In the genomic region with DNA sequence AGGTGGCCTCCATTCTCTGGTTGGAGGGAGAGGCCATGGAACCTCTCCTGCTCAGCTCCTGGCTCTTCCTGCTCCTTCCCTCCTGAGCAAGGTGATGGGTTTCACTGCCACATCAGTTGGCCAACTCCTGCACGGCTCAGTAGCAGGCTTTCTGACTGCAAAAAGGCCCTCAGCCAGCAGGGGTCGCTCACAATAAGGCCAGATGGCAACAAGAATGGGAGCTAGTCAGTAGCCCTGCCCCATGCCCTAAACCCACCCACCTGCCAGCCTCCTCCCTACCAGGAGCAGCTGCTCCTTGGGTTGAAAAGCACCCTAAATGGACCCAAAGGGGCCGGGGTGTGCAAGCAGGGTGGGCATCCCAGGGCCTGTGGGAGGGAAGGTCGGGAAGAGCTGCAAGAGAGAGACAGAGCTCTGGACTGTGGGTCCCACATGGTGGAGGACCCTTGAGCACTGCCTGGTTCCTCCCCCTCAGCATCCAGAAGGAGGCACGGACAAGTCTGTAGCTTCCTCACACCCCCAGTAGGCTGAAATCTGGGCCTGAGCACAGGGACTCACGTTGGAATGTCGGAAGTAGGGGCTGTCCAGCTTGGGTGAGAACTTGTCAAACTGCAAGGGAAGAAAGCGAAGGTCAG, we compare ENCODE assay signal across 9 mouse cellular contexts. TPM values are rescaled to one million over a fixed set of nuclear protein-coding genes. Genes with fewer than 3 reads are reported as not detected.
DNase-seq lines count a peak whose midpoint lies in the region; ATAC-seq and TF ChIP-seq lines count a peak whose summit lies in the region.
"Had no signal": no experiment of that assay in that cellular context is flagged by ENCODE, and none has a peak within 500 bp of the region (broad histone marks: within the 10 kb centered on the region; RNA-seq: fewer than 3 reads in every experiment).

No protein-coding gene starts in this region.

- no peak overlapping the region for H3K4me2 ChIP-seq in limb, embryonic 13.5 days (replicated peaks)
- no peak overlapping the region for H3K4me2 ChIP-seq in midbrain, embryonic 15.5 days

- ATAC-seq in limb, embryonic 13.5 days (ENCODE audit: low FRiP score, low read depth) = 0 out of 2 replicates have a peak, but pooled peaks have one; percentile 9
- ATAC-seq in midbrain, embryonic 15.5 days (replicated peaks) = peak; percentile 21; the same call in 1 of the 2 replicates

- H3K4me3 ChIP-seq in kidney, adult 2 months (ENCODE audit: insufficient read depth, low read depth, low read length) = no peak overlapping the region
- no peak overlapping the region for H3K4me3 ChIP-seq in limb, embryonic 13.5 days
- no peak overlapping the region for H3K4me3 ChIP-seq in midbrain, embryonic 15.5 days
- H3K4me3 ChIP-seq: megakaryocyte, embryonic 14.5 days had no signal

- H3K36me3 ChIP-seq in kidney, adult 2 months (ENCODE audit: control insufficient read depth, insufficient read depth, low read length) = 0 out of 2 replicates have a peak, but pooled peaks cover 2% of the 10 kb centered on the region
- H3K36me3 ChIP-seq in limb, embryonic 13.5 days = peaks cover 84% of the 10 kb centered on the region
- H3K36me3 ChIP-seq in midbrain, embryonic 15.5 days (replicated peaks) = peaks cover 21% of the 10 kb centered on the region

- peak; percentile 78 for TF ChIP-seq CTCF in kidney, adult 2 months (conservative IDR thresholded peaks at IDR 0.05; ENCODE audit: insufficient read depth, insufficient read length, low read depth, low read length)

- no peak overlapping the region for H3K9ac ChIP-seq in limb, embryonic 13.5 days
- H3K9ac ChIP-seq in midbrain, embryonic 15.5 days = no peak overlapping the region

- H3K27ac ChIP-seq in kidney, adult 2 months (ENCODE audit: insufficient read depth, low read depth, low read length) = no peak overlapping the region
- H3K27ac ChIP-seq in limb, embryonic 13.5 days = no peak overlapping the region
- H3K27ac ChIP-seq in midbrain, embryonic 15.5 days = no peak overlapping the region

- H3K4me1 ChIP-seq in kidney, adult 2 months (ENCODE audit: control insufficient read depth, insufficient read depth, low read length) = no peaks in the 10 kb centered on the region
- peaks cover 5% of the 10 kb centered on the region; the same call in 1 of the 2 replicates for H3K4me1 ChIP-seq in limb, embryonic 13.5 days
- no peaks in the 10 kb centered on the region for H3K4me1 ChIP-seq in midbrain, embryonic 15.5 days
- H3K4me1 ChIP-seq: megakaryocyte, embryonic 14.5 days had no signal

- TF ChIP-seq POLR2A in kidney, adult 2 months (IDR thresholded peaks at IDR 0.05; ENCODE audit: low read depth, low read length) = no peak

- WGBS in kidney, adult 2 months = 52% methylated on average over 8 of the region's 8 CpGs
- WGBS in limb, embryonic 13.5 days = 58% methylated on average over 8 of the region's 8 CpGs
- WGBS in midbrain, embryonic 15.5 days = 52% methylated on average over 8 of the region's 8 CpGs

- peak; percentile 30 for DNase-seq in ovary, adult 18-20 months (ENCODE audit: low spot score)
- no peak for DNase-seq in ovary, postnatal 10 days (ENCODE audit: low spot score)
- peak; percentile 92 to 93 for DNase-seq in cerebellum, postnatal 36 days
- peak; percentile 48 to 53 for DNase-seq in gastrocnemius, adult 8-10 months (ENCODE audit: low spot score in 2 of 2)
- DNase-seq in kidney, adult 2 months = peak; percentile 75
- DNase-seq in spleen, postnatal 10 days (ENCODE audit: low spot score in 2 of 2) = peak; percentile 63 to 83

- no peaks in the 10 kb centered on the region for H3K9me3 ChIP-seq in limb, embryonic 13.5 days
- no peaks in the 10 kb centered on the region for H3K9me3 ChIP-seq in midbrain, embryonic 15.5 days
- H3K9me3 ChIP-seq: megakaryocyte, embryonic 14.5 days had no signal

- H3K27me3 ChIP-seq in kidney, adult 2 months (replicated peaks; ENCODE audit: control insufficient read depth, insufficient read depth, low read length) = no peaks in the 10 kb centered on the region
- H3K27me3 ChIP-seq in limb, embryonic 13.5 days = no peaks in the 10 kb centered on the region
- H3K27me3 ChIP-seq in midbrain, embryonic 15.5 days (replicated peaks) = no peaks in the 10 kb centered on the region
- H3K27me3 ChIP-seq: megakaryocyte, embryonic 14.5 days had no signal

RNA-seq across cellular contexts. Expression of a gene that starts 32.4 kb away (rescaled TPM):
- total RNA-seq in gastrocnemius, adult 8-10 months (2022) = not detected
- polyA plus RNA-seq in kidney, adult 2 months (2012; rRNA removed) = not detected in 2 replicates
- not detected in 2 replicates for polyA plus RNA-seq in limb, embryonic 13.5 days (2015; fragmentation: Nextera tagmentation; extraction: Ambion mirVana)
- not detected in 2 replicates for polyA plus RNA-seq in midbrain, embryonic 15.5 days (2015; fragmentation: Nextera tagmentation; extraction: Ambion mirVana)

RNA-seq across cellular contexts. Expression of a gene that starts 33.9 kb away (rescaled TPM):
- not detected for total RNA-seq in gastrocnemius, adult 8-10 months (2022)
- polyA plus RNA-seq in kidney, adult 2 months (2012; rRNA removed) = 0.59 and 0.90 TPM in 2 replicates
- polyA plus RNA-seq in limb, embryonic 13.5 days (2015; fragmentation: Nextera tagmentation; extraction: Ambion mirVana) = 0.92 TPM in 2 replicates
- 7.7 and 8.4 TPM in 2 replicates for polyA plus RNA-seq in midbrain, embryonic 15.5 days (2015; fragmentation: Nextera tagmentation; extraction: Ambion mirVana)
